Mouse (Mus musculus) intestine, embryonic 16.5 days (tissue): Measurements from ENCODE around the gene Cbx1. TPM values are rescaled to one million over a fixed set of nuclear protein-coding genes. Genes with fewer than 3 reads are reported as not detected.

Experiments used
- ATAC-seq: fragments of 200-750 bp; cut with Nextera tagmentation; 2 replicates; pipeline ENCODE4 v1.8.0; 2017; ENCODE audit warnings: moderate TSS enrichment, moderate library complexity
- H3K27ac ChIP-seq: fragments of 300-500 bp; sonication (generic); 2 replicates; pipeline ENCODE4 v1.5.1; 2014; ENCODE audit warnings: mild to moderate bottlenecking, low read length
- H3K27me3 ChIP-seq: fragments of 300-500 bp; sonication (generic); replicated peaks from 2 replicates; pipeline ENCODE4 v1.6.1; 2014; ENCODE audit warnings: low read length, control low read depth, mixed read lengths; ENCODE audit not compliant: control insufficient read depth, insufficient read depth
- H3K36me3 ChIP-seq: fragments of 300-500 bp; sonication (generic); 2 replicates; pipeline ENCODE4 v1.6.1; 2014; ENCODE audit warnings: low read length, control low read depth; ENCODE audit not compliant: control insufficient read depth, insufficient read depth
- H3K4me1 ChIP-seq: fragments of 300-500 bp; sonication (generic); 2 replicates; pipeline ENCODE4 v1.6.1; 2014; ENCODE audit warnings: low read length, control low read depth, mixed read lengths; ENCODE audit not compliant: control insufficient read depth, insufficient read depth
- H3K4me2 ChIP-seq: fragments of 300-500 bp; sonication (generic); 2 replicates; pipeline ENCODE4 v1.6.1; 2014; ENCODE audit warnings: low read depth, low read length, control low read depth
- H3K4me3 ChIP-seq: fragments of 300-500 bp; sonication (generic); 2 replicates; pipeline ENCODE4 v1.5.1; 2014; ENCODE audit warnings: mild to moderate bottlenecking, low read length
- H3K9ac ChIP-seq: fragments of 300-500 bp; sonication (generic); 2 replicates; pipeline ENCODE4 v1.6.1; 2014; ENCODE audit warnings: low read depth, low read length
- H3K9me3 ChIP-seq: fragments of 300-500 bp; sonication (generic); 2 replicates; pipeline ENCODE4 v1.6.1; 2016; ENCODE audit warnings: low read length, control low read depth; ENCODE audit not compliant: control insufficient read depth
- WGBS: fragments of 180-500 bp; shearing (Covaris S2); extraction: QIAGEN DNeasy Blood & Tissue Kit; methylation state at CpG from one replicate; pipeline ENCODE4 v1.1.7; 2014; 5-methylcytosine and 5-hydroxymethylcytosine counted together
- microRNA counts: library from miRNA; unstranded; fragments of <30 nt; microRNA quantifications from one replicate; lab custom pipeline; 2016
- microRNA-seq: library from miRNA; unstranded; fragments of <30 nt; microRNA quantifications from one replicate; pipeline ENCODE4, GENCODE M21; 2016
- polyA plus RNA-seq: library from polyadenylated mRNA; unstranded; fragments of >200 nt; fragmentation: Nextera tagmentation; extraction: Ambion mirVana; gene quantifications from 2 replicates; pipeline ENCODE4 v1.2.1, GENCODE M21; 2015

The Cbx1 gene
- polyA plus RNA-seq, 1 experiment from 2014 or later = 74.5 TPM

GRCm38 (mm10) chr11:96857446-96857845 lies 68.5 kb downstream of the Cbx1 start:
- Histone ChIP-seq H3K36me3 (no peaks in the 10 kb centered on the region), H3K4me2 (no peak overlapping the region), H3K27ac (no peak overlapping the region), H3K4me1 (peaks cover 10% of the 10 kb centered on the region), H3K4me3 (no peak overlapping the region), H3K27me3 (no peaks in the 10 kb centered on the region), H3K9me3 (no peaks in the 10 kb centered on the region), H3K9ac (no peak overlapping the region)
- ATAC-seq = no peak
- 74% methylated on average over 5 of the region's 5 CpGs for WGBS

MicroRNA genes within 50 kb of the gene (microRNA counts, 519-probe panel; counts per million panel counts)
- microRNA mmu-miR-152 (lab: Ali Mortazavi, UCI) = 3,522 counts per million, percentile 89 among the panel's probes with 10 or more counts

Small RNA genes lying within 50 kb of the gene (microRNA-seq; reads per million reads assigned to microRNA genes)
- 170 reads per million, percentile 55 among the genes with 10 or more reads in this experiment for gene Mir152

Other genes starting within 250 kb of the Cbx1 start
- 11.8 and 13.1 TPM in 2 replicates for gene Snx11, start 11.6 kb upstream of the Cbx1 start, polyA plus RNA-seq
- 51.7 and 52.5 TPM in 2 replicates for gene Nfe2l1, start 40.8 kb downstream of the Cbx1 start, polyA plus RNA-seq
- 76.6 and 81.4 TPM in 2 replicates for gene Copz2, start 60.7 kb downstream of the Cbx1 start, polyA plus RNA-seq
- 68.1 and 70.1 TPM in 2 replicates for gene Cdk5rap3, start 127.4 kb downstream of the Cbx1 start, polyA plus RNA-seq
- gene Prr15l, start 139.0 kb downstream of the Cbx1 start, polyA plus RNA-seq = 116 and 121 TPM in 2 replicates
- 125 and 141 TPM in 2 replicates for gene Pnpo, start 154.9 kb downstream of the Cbx1 start, polyA plus RNA-seq
- gene Sp2, start 193.8 kb downstream of the Cbx1 start, polyA plus RNA-seq = 13.2 and 13.8 TPM in 2 replicates
- not detected in 2 replicates for gene Sp6, start 224.3 kb downstream of the Cbx1 start, polyA plus RNA-seq
- 25.5 and 26.9 TPM in 2 replicates for gene Scrn2, start 240.8 kb downstream of the Cbx1 start, polyA plus RNA-seq